Mouse (Mus musculus): Measurements from ENCODE around the gene Xk.
"Not testable (repeated sequence)": the region's sequence is repeated elsewhere in the genome, so short reads cannot be mapped to it uniquely, and the experiment has no call there.

The Xk gene

GRCm38 (mm10) chrX:9272460-9273361 is at the start of gene Xk:
TSS of gene Xk (plus strand) at chrX:9272756.
- DNase-seq (ENCODE audit: low spot score in 2 of 2): peak; percentile 64 to 78

GRCm38 (mm10) chrX:9227105-9227504 is 45.5 kb upstream of the Xk start:
- no peak for DNase-seq (ENCODE audit: low spot score in 2 of 2)

- no peak for DNase-seq (ENCODE audit: low spot score in 2 of 2)
Observed at GRCm38 (mm10) chrX:9240737-9241591, 31.6 kb upstream of the Xk start.

GRCm38 (mm10) chrX:9243381-9243864 is 29.1 kb upstream of the Xk start:
- peak in 1 of 2 experiments; percentile 20 for DNase-seq (ENCODE audit: low spot score in 2 of 2)

- DNase-seq (ENCODE audit: low spot score in 2 of 2): peak in 1 of 2 experiments; percentile 39
Observed at GRCm38 (mm10) chrX:9244603-9245336, 27.8 kb upstream of the Xk start.

- DNase-seq (ENCODE audit: low spot score in 2 of 2): no peak
Observed at GRCm38 (mm10) chrX:9248911-9249310, 23.6 kb upstream of the Xk start.

- DNase-seq (ENCODE audit: low spot score in 2 of 2): no peak
Observed at GRCm38 (mm10) chrX:9253990-9254389, 18.6 kb upstream of the Xk start.

GRCm38 (mm10) chrX:9254901-9255300 is 17.7 kb upstream of the Xk start:
- no peak for DNase-seq (ENCODE audit: low spot score in 2 of 2)

GRCm38 (mm10) chrX:9256766-9257165 is 15.8 kb upstream of the Xk start, which contains the start of gene Gm14862:
TSS of gene Gm14862 (minus strand) at chrX:9256899.
- no peak for DNase-seq (ENCODE audit: low spot score in 2 of 2)

- no peak for DNase-seq (ENCODE audit: low spot score in 2 of 2)
Observed at GRCm38 (mm10) chrX:9257831-9258230, 14.7 kb upstream of the Xk start.

- DNase-seq (ENCODE audit: low spot score in 2 of 2): no peak
Observed at GRCm38 (mm10) chrX:9259267-9259666, 13.3 kb upstream of the Xk start.

GRCm38 (mm10) chrX:9271112-9271511 is 1.4 kb upstream of the Xk start:
- no peak for DNase-seq (ENCODE audit: low spot score in 2 of 2)

- DNase-seq (ENCODE audit: low spot score in 2 of 2): no peak
Observed at GRCm38 (mm10) chrX:9271947-9272459, 553 bp upstream of the Xk start.

GRCm38 (mm10) chrX:9273377-9274002 is 934 bp downstream of the Xk start:
- DNase-seq (ENCODE audit: low spot score in 2 of 2): no peak

GRCm38 (mm10) chrX:9274321-9274720 is 1.8 kb downstream of the Xk start:
- DNase-seq (ENCODE audit: low spot score in 2 of 2): peak in 1 of 2 experiments; percentile 22

- not testable (repeated sequence) for DNase-seq (ENCODE audit: low spot score in 2 of 2)
Observed at GRCm38 (mm10) chrX:9283464-9283863, 10.9 kb downstream of the Xk start, which contains the start of gene H2al1m. TSS of gene H2al1m (plus strand) at chrX:9283764.

GRCm38 (mm10) chrX:9293140-9293829 is 20.7 kb downstream of the Xk start:
- DNase-seq (ENCODE audit: low spot score in 2 of 2): not testable (repeated sequence)

GRCm38 (mm10) chrX:9298413-9298864 is 25.9 kb downstream of the Xk start:
- DNase-seq (ENCODE audit: low spot score in 2 of 2): peak; percentile 37 to 59

GRCm38 (mm10) chrX:9302791-9303190 is 30.2 kb downstream of the Xk start:
- DNase-seq (ENCODE audit: low spot score in 2 of 2): no peak

GRCm38 (mm10) chrX:9303455-9303854 is 30.9 kb downstream of the Xk start:
- no peak for DNase-seq (ENCODE audit: low spot score in 2 of 2)

All from spleen, postnatal 10 days (tissue).